Mouse (Mus musculus): ENCODE data around the gene Pigq. TPM values are rescaled to one million over a fixed set of nuclear protein-coding genes. Genes with fewer than 3 reads are reported as not detected.

Pigq gene
- polyA plus RNA-seq, 1 experiment from 2014 or later: 71.9 TPM

DNA sequence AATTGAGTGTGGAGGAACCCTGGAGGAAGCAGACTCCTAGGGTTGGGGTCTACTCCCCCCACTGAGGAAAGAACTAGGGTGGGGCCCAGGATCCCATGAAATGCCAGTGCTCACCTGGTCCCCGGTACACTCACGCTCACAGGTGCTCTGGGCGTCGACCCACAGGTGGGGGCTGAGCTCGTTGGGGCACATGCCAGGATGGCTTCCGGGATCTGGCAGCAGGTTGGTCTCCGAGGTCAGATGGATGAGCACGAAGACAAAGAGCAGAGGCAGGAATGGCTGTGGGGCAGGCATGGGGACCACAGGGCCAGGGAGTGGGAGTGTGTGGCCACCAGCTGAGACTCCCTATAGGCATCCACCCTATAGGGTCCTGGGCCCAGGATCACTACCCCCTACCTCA is 65.0 kb downstream of the Pigq start:
- H3K4me2 ChIP-seq: no peak overlapping the region
- no peak overlapping the region for H3K9ac ChIP-seq (replicated peaks)
- no peaks in the 10 kb centered on the region for H3K9me3 ChIP-seq (replicated peaks)
- H3K4me3 ChIP-seq (replicated peaks): no peak overlapping the region
- peaks cover 42% of the 10 kb centered on the region for H3K36me3 ChIP-seq
- H3K4me1 ChIP-seq: peaks cover 39% of the 10 kb centered on the region
- H3K27me3 ChIP-seq (replicated peaks): no peaks in the 10 kb centered on the region
- no peak overlapping the region for H3K27ac ChIP-seq (replicated peaks)
- ATAC-seq (ENCODE audit: low FRiP score): no peak
- WGBS: 64% methylated on average over 8 of the region's 8 CpGs

DNA sequence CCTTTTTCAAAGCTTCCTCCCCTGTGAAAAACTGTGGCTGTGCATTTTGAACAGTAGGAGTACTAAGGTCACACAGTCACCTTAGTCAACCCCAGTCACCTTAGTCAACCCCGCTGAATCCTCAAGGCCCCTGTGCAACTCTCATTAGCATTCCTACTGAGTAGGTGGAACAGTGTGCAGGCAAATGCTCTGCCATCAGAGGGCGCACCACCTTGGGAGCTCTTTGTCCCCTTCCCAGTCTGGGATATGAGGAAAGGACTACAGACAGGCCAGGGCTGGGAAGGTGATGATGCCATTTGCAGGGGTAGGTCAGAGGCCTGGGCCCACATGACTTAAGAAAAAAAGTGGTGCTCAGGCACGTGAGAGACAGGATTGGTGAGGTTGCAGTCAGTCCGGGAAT is 65.5 kb downstream of the Pigq start:
- H3K4me1 ChIP-seq: peaks cover 42% of the 10 kb centered on the region
- no peak overlapping the region for H3K27ac ChIP-seq (replicated peaks)
- H3K27me3 ChIP-seq (replicated peaks): no peaks in the 10 kb centered on the region
- no peak overlapping the region for H3K9ac ChIP-seq (replicated peaks)
- H3K36me3 ChIP-seq: peaks cover 37% of the 10 kb centered on the region
- 48% methylated on average over 4 of the region's 4 CpGs for WGBS
- ATAC-seq (ENCODE audit: low FRiP score): no peak
- no peaks in the 10 kb centered on the region for H3K9me3 ChIP-seq (replicated peaks)
- H3K4me2 ChIP-seq: no peak overlapping the region
- H3K4me3 ChIP-seq (replicated peaks): no peak overlapping the region

DNA sequence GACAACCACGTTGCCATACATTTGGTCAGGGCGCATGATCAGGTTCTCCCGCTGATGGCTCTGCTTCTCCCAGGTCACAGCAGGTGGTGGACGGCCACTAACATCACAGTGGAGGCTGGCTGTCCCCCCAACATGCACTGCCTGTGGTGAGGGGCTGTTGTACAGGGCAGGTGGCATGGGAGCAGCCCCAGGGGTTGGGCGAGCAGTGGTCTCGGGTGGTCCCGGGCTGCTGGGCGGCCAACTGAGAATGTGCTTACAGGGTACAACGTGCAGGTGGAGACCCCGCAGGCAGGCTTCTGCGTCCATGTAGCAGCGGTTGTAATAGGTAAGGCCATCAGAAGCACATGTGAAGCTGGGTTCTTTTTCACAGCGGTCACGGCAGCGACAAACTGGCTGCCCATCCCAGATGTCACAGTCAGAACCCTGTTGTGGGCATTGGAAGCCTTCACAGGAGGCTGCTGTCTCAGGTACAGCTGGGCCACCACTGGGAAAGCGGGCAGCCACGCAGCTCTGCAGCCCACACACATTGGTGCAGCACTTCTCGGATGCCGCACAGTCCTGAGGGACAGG is 66.0 kb downstream of the Pigq start:
- Histone ChIP-seq H3K4me3 (replicated peaks) (no peak overlapping the region), H3K9ac (replicated peaks) (no peak overlapping the region), H3K4me1 (peaks cover 47% of the 10 kb centered on the region), H3K27ac (replicated peaks) (no peak overlapping the region), H3K27me3 (replicated peaks) (no peaks in the 10 kb centered on the region), H3K9me3 (replicated peaks) (no peaks in the 10 kb centered on the region), H3K4me2 (no peak overlapping the region), H3K36me3 (peaks cover 31% of the 10 kb centered on the region)
- ATAC-seq (ENCODE audit: low FRiP score): no peak
- 86% methylated on average over 19 of the region's 19 CpGs for WGBS

DNA sequence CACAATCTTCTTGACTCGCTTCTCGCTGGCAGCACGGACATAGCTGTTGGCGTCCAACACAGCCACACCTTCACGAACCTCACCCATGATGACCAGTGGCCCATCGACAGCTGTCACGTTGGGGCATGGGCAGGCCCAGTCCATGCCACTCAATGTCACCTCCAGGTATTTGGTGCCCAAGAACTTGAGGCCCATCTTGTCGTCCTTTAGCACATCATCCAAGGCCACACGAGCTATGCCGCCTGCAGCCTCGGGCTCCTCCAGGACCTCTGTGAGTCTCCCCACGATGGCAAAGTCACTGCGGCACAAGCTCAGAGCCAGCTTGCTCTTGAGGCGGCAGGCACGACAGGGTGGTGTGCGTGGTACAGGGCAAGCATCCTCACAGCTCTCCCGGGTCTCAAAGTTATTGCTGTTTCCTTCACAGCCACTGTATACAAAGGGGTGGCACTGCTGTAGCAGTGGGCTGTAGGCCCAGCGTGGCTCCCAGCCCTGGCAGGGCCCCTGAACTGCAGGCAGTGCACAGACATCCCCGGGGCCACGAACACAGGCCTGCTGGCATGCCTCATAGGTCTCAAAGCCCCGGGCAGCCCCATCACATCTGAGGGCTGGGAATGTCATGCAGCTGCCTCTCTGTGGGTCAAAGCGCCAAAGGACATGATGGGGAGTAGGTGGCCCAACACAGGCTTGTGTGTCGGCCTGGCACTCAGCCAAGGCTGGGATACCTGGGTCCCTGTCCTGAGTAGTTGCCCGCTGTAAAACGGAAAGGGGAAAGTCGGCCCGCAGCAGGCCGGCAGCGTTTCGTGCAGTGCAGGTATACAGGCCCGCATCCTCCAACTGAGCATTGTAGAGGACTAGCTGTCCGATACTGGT is 66.8 kb downstream of the Pigq start:
- H3K36me3 ChIP-seq: peaks cover 24% of the 10 kb centered on the region
- ATAC-seq (ENCODE audit: low FRiP score): no peak
- peaks cover 51% of the 10 kb centered on the region for H3K4me1 ChIP-seq
- no peaks in the 10 kb centered on the region for H3K9me3 ChIP-seq (replicated peaks)
- H3K27me3 ChIP-seq (replicated peaks): no peaks in the 10 kb centered on the region
- H3K9ac ChIP-seq (replicated peaks): no peak overlapping the region
- H3K4me2 ChIP-seq: no peak overlapping the region
- H3K4me3 ChIP-seq (replicated peaks): no peak overlapping the region
- WGBS: 94% methylated on average over 32 of the region's 32 CpGs
- no peak overlapping the region for H3K27ac ChIP-seq (replicated peaks)

DNA sequence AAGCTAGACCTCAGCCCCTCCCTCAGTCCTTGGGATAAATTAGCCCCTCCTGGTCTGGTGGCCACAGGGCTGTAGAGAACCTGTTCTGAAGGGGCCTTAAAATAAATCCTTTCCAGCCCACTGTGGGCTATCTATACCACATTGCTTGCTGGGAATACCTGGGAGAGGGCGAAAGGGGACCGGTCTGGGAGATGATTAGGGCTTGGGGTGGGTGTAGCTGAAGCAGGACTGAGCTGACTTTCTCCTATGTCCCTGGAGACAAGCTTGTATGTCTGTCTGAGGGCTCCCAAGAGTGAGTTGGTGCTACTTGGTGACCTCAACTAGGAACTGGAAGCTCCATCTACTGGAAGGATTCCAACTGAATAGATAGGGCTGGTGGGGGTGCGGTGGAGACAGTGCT is 67.7 kb downstream of the Pigq start:
- H3K9ac ChIP-seq (replicated peaks): no peak overlapping the region
- peak overlapping the region; percentile 75 for H3K4me2 ChIP-seq
- H3K27ac ChIP-seq (replicated peaks): no peak overlapping the region
- H3K4me1 ChIP-seq: peaks cover 51% of the 10 kb centered on the region
- no peaks in the 10 kb centered on the region for H3K27me3 ChIP-seq (replicated peaks)
- WGBS: 94% methylated on average over 3 of the region's 3 CpGs
- 0 out of 2 replicates have a peak overlapping the region, but pooled peaks have one; percentile 80 for H3K4me3 ChIP-seq (replicated peaks)
- H3K9me3 ChIP-seq (replicated peaks): no peaks in the 10 kb centered on the region
- no peak for ATAC-seq (ENCODE audit: low FRiP score)
- H3K36me3 ChIP-seq: peaks cover 18% of the 10 kb centered on the region

Other genes starting within 250 kb of the Pigq start
- 8.0 and 8.3 TPM in 2 replicates for gene Gng13, start 227.8 kb downstream of the Pigq start, polyA plus RNA-seq (2015; fragmentation: Nextera tagmentation; extraction: Ambion mirVana)
- 5.8 and 10.1 TPM in 2 replicates for gene Chtf18, start 217.5 kb downstream of the Pigq start, polyA plus RNA-seq (2015; fragmentation: Nextera tagmentation; extraction: Ambion mirVana)
- 29.3 and 30.3 TPM in 2 replicates for gene Rpusd1, start 217.3 kb downstream of the Pigq start, polyA plus RNA-seq (2015; fragmentation: Nextera tagmentation; extraction: Ambion mirVana)
- gene Mslnl, start 208.9 kb downstream of the Pigq start, polyA plus RNA-seq (2015; fragmentation: Nextera tagmentation; extraction: Ambion mirVana): not detected in 2 replicates
- 1.4 and 2.0 TPM in 2 replicates for gene Msln, start 190.6 kb downstream of the Pigq start, polyA plus RNA-seq (2015; fragmentation: Nextera tagmentation; extraction: Ambion mirVana)
- gene Narfl, start 171.2 kb downstream of the Pigq start, polyA plus RNA-seq (2015; fragmentation: Nextera tagmentation; extraction: Ambion mirVana): 26.6 and 30.6 TPM in 2 replicates
- 137 and 153 TPM in 2 replicates for gene Haghl, start 159.3 kb downstream of the Pigq start, polyA plus RNA-seq (2015; fragmentation: Nextera tagmentation; extraction: Ambion mirVana)
- gene Ccdc78, start 158.4 kb downstream of the Pigq start, polyA plus RNA-seq (2015; fragmentation: Nextera tagmentation; extraction: Ambion mirVana): 0.17 and 0.41 TPM in 2 replicates
- 94.0 and 94.1 TPM in 2 replicates for gene Fam173a, start 152.0 kb downstream of the Pigq start, polyA plus RNA-seq (2015; fragmentation: Nextera tagmentation; extraction: Ambion mirVana)
- 3.1 TPM in 1 of 2 replicates, not detected in the other for gene AC134908.4, start 149.3 kb downstream of the Pigq start, polyA plus RNA-seq (2015; fragmentation: Nextera tagmentation; extraction: Ambion mirVana)
- 72.7 and 75.2 TPM in 2 replicates for gene Metrn, start 147.8 kb downstream of the Pigq start, polyA plus RNA-seq (2015; fragmentation: Nextera tagmentation; extraction: Ambion mirVana)
- 31.3 and 40.9 TPM in 2 replicates for gene Fbxl16, start 135.9 kb downstream of the Pigq start, polyA plus RNA-seq (2015; fragmentation: Nextera tagmentation; extraction: Ambion mirVana)
- 26.5 and 29.9 TPM in 2 replicates for gene Wdr24, start 121.3 kb downstream of the Pigq start, polyA plus RNA-seq (2015; fragmentation: Nextera tagmentation; extraction: Ambion mirVana)
- 48.5 and 49.8 TPM in 2 replicates for gene Jmjd8, start 116.1 kb downstream of the Pigq start, polyA plus RNA-seq (2015; fragmentation: Nextera tagmentation; extraction: Ambion mirVana)
- gene Stub1, start 111.5 kb downstream of the Pigq start, polyA plus RNA-seq (2015; fragmentation: Nextera tagmentation; extraction: Ambion mirVana): 380 TPM in 2 replicates
- gene Rhbdl1, start 107.6 kb downstream of the Pigq start, polyA plus RNA-seq (2015; fragmentation: Nextera tagmentation; extraction: Ambion mirVana): 45.9 and 56.9 TPM in 2 replicates
- 11.6 and 14.6 TPM in 2 replicates for gene Gm20683, start 103.2 kb downstream of the Pigq start, polyA plus RNA-seq (2015; fragmentation: Nextera tagmentation; extraction: Ambion mirVana)
- 17.8 and 23.0 TPM in 2 replicates for gene Rhot2, start 100.1 kb downstream of the Pigq start, polyA plus RNA-seq (2015; fragmentation: Nextera tagmentation; extraction: Ambion mirVana)
- 15.5 and 18.1 TPM in 2 replicates for gene Wdr90, start 83.4 kb downstream of the Pigq start, polyA plus RNA-seq (2015; fragmentation: Nextera tagmentation; extraction: Ambion mirVana)
- gene Mcrip2, start 76.2 kb downstream of the Pigq start, polyA plus RNA-seq (2015; fragmentation: Nextera tagmentation; extraction: Ambion mirVana): 30.3 and 30.7 TPM in 2 replicates
- gene Mettl26, start 69.9 kb downstream of the Pigq start, polyA plus RNA-seq (2015; fragmentation: Nextera tagmentation; extraction: Ambion mirVana): 64.9 and 65.4 TPM in 2 replicates
- 0.47 and 0.52 TPM in 2 replicates for gene Wfikkn1, start 64.1 kb downstream of the Pigq start, polyA plus RNA-seq (2015; fragmentation: Nextera tagmentation; extraction: Ambion mirVana)
- 46.2 and 50.5 TPM in 2 replicates for gene Rab40c, start 25.2 kb downstream of the Pigq start, polyA plus RNA-seq (2015; fragmentation: Nextera tagmentation; extraction: Ambion mirVana)
- gene Nhlrc4, start within 50 bp of the Pigq start, polyA plus RNA-seq (2015; fragmentation: Nextera tagmentation; extraction: Ambion mirVana): not detected in 2 replicates
- 0.24 TPM in 1 of 2 replicates, not detected in the other for gene A930017K11Rik, start 7.6 kb upstream of the Pigq start, polyA plus RNA-seq (2015; fragmentation: Nextera tagmentation; extraction: Ambion mirVana)
- gene Capn15, start 40.9 kb upstream of the Pigq start, polyA plus RNA-seq (2015; fragmentation: Nextera tagmentation; extraction: Ambion mirVana): 20.1 and 22.5 TPM in 2 replicates
- 21.6 and 27.0 TPM in 2 replicates for gene Rab11fip3, start 124.6 kb upstream of the Pigq start, polyA plus RNA-seq (2015; fragmentation: Nextera tagmentation; extraction: Ambion mirVana)
- gene Decr2, start 145.4 kb upstream of the Pigq start, polyA plus RNA-seq (2015; fragmentation: Nextera tagmentation; extraction: Ambion mirVana): 42.8 and 42.9 TPM in 2 replicates
- gene Nme4, start 150.7 kb upstream of the Pigq start, polyA plus RNA-seq (2015; fragmentation: Nextera tagmentation; extraction: Ambion mirVana): 20.3 and 37.4 TPM in 2 replicates
- 4.3 and 5.9 TPM in 2 replicates for gene Tmem8, start 168.4 kb upstream of the Pigq start, polyA plus RNA-seq (2015; fragmentation: Nextera tagmentation; extraction: Ambion mirVana)
- 186 and 187 TPM in 2 replicates for gene Mrpl28, start 178.6 kb upstream of the Pigq start, polyA plus RNA-seq (2015; fragmentation: Nextera tagmentation; extraction: Ambion mirVana)
- 7.7 and 13.1 TPM in 2 replicates for gene Axin1, start 193.8 kb upstream of the Pigq start, polyA plus RNA-seq (2015; fragmentation: Nextera tagmentation; extraction: Ambion mirVana)